Mouse (Mus musculus) gastrocnemius, postnatal 14 days (tissue): ENCODE measurements around the gene Slc30a3. TPM values are rescaled to one million over a fixed set of nuclear protein-coding genes. Genes with fewer than 3 reads are reported as not detected.

Source experiments
- DNase-seq: peaks from one replicate; pipeline ENCODE4 v3.0.0; 2021; ENCODE audit warnings: mixed read lengths
- intact Hi-C: fragments of 180-260 bp; cut with DNase I; formaldehyde crosslinking; loops from one replicate; pipeline ENCODE4 v1.15.1; 2025; ENCODE audit warnings: low total_unique reads
- long read RNA-seq, 2 experiments: library from polyadenylated mRNA; stranded (forward); transcript quantifications; one replicate each; pipeline ENCODE4 v2.0.0; 2021
- total RNA-seq, 2 experiments: library from RNA; stranded (reverse); gene quantifications; 2 replicates each; pipeline ENCODE4 v1.2.3; 2021

The Slc30a3 gene
- total RNA-seq: under 1 TPM in 1 of 2 experiments, not detected in 1; 0.10 TPM
- long read RNA-seq, experiment 1: 0 reads
- long read RNA-seq, experiment 2: 0 reads

- DNase-seq: no peak
- intact Hi-C loops: no loop called here
Observed at GRCm38 (mm10) chr5:31108000-31108490, at the start of gene Slc30a3. Slc30a3 (minus strand) TSS chr5:31108237.

- intact Hi-C loops: no loop called here
- DNase-seq: peak; percentile 82
Observed at GRCm38 (mm10) chr5:31154152-31154553, 46.1 kb upstream of the Slc30a3 start, which contains the start of gene Mpv17. Mpv17 (minus strand) TSS chr5:31154251.

GRCm38 (mm10) chr5:31153516-31154151 lies 45.6 kb upstream of the Slc30a3 start:
- intact Hi-C loops: no loop called here
- peak; percentile 40 for DNase-seq

- intact Hi-C loops: no loop called here
Observed at GRCm38 (mm10) chr5:31151746-31152145, 43.7 kb upstream of the Slc30a3 start.

GRCm38 (mm10) chr5:31149781-31150180 lies 41.7 kb upstream of the Slc30a3 start:
- no peak for DNase-seq
- intact Hi-C loops: no loop called here

More at GRCm38 (mm10) chr5:31151746-31152145, 43.7 kb upstream of the Slc30a3 start:
- DNase-seq: peak; percentile 28

GRCm38 (mm10) chr5:31138968-31139425 lies 31.0 kb upstream of the Slc30a3 start:
- intact Hi-C loops: no loop called here
- DNase-seq: no peak

- intact Hi-C loops: no loop called here
- DNase-seq: no peak
Observed at GRCm38 (mm10) chr5:31138241-31138967, 30.4 kb upstream of the Slc30a3 start, which contains the start of gene Ucn. Ucn (minus strand) TSS chr5:31138829.

- intact Hi-C loops: no loop called here
- no peak for DNase-seq
Observed at GRCm38 (mm10) chr5:31137658-31138057, 29.6 kb upstream of the Slc30a3 start.

GRCm38 (mm10) chr5:31136730-31137424 lies 28.8 kb upstream of the Slc30a3 start:
- intact Hi-C loops: no loop called here
- no peak for DNase-seq

- intact Hi-C loops: no loop called here
Observed at GRCm38 (mm10) chr5:31126050-31126449, 18.0 kb upstream of the Slc30a3 start.

GRCm38 (mm10) chr5:31123481-31123880 lies 15.4 kb upstream of the Slc30a3 start:
- no peak for DNase-seq
- intact Hi-C loops: no loop called here

More at GRCm38 (mm10) chr5:31126050-31126449, 18.0 kb upstream of the Slc30a3 start:
- DNase-seq: no peak

- intact Hi-C loops: no loop called here
- no peak for DNase-seq
Observed at GRCm38 (mm10) chr5:31121111-31121510, 13.1 kb upstream of the Slc30a3 start.

- DNase-seq: peak; percentile 20
- intact Hi-C loops: no loop called here
Observed at GRCm38 (mm10) chr5:31116912-31117311, 8.9 kb upstream of the Slc30a3 start.

GRCm38 (mm10) chr5:31116354-31116753 lies 8.3 kb upstream of the Slc30a3 start, which contains the start of gene Trim54:
Trim54 (plus strand) TSS chr5:31116712.
- DNase-seq: peak; percentile 46
- intact Hi-C loops: no loop called here

- intact Hi-C loops: no loop called here
- no peak for DNase-seq
Observed at GRCm38 (mm10) chr5:31110781-31111180, 2.7 kb upstream of the Slc30a3 start.

- intact Hi-C loops: no loop called here
Observed at GRCm38 (mm10) chr5:31105814-31106335, 2.2 kb downstream of the Slc30a3 start, which contains the start of gene Dnajc5g. Dnajc5g (plus strand) TSS chr5:31106285.

GRCm38 (mm10) chr5:31095711-31096480 lies 12.1 kb downstream of the Slc30a3 start:
- intact Hi-C loops: no loop called here
- DNase-seq: no peak

More at GRCm38 (mm10) chr5:31105814-31106335, 2.2 kb downstream of the Slc30a3 start, which contains the start of gene Dnajc5g:
- DNase-seq: no peak

- intact Hi-C loops: no loop called here
- peak; percentile 54 for DNase-seq
Observed at GRCm38 (mm10) chr5:31094799-31095691, 13.0 kb downstream of the Slc30a3 start.
